Mouse (Mus musculus): ENCODE measurements around the gene Zfyve1. TPM values are rescaled to one million over a fixed set of nuclear protein-coding genes. Genes with fewer than 3 reads are reported as not detected.
A peak's percentile ranks its signal among the peaks of the same experiment; 100 is the strongest.

The Zfyve1 gene
- polyA plus RNA-seq, 1 experiment from 2014 or later: 13.7 TPM

- H3K9ac ChIP-seq (replicated peaks; ENCODE audit: low read depth): 0 out of 2 replicates have a peak within 1 kb of the TSS, but pooled peaks have one; percentile 3
- DNase-seq (ENCODE audit: low spot score): peak; percentile 97
- no peaks in the 10 kb centered on the region for H3K27me3 ChIP-seq (replicated peaks; ENCODE audit: insufficient read depth, low read length)
- no peaks in the 10 kb centered on the region for H3K36me3 ChIP-seq (ENCODE audit: insufficient read depth, low read length)
- peak within 1 kb of the TSS; percentile 67 for H3K4me3 ChIP-seq (ENCODE audit: low read depth, low read length)
- TF ChIP-seq EP300 (IDR thresholded peaks at IDR 0.05): no peak
- peak; percentile 53 for TF ChIP-seq CTCF (IDR thresholded peaks at IDR 0.05)
- 1% methylated on average over 32 of the region's 32 CpGs for WGBS
- H3K9me3 ChIP-seq (ENCODE audit: low read length): no peaks in the 10 kb centered on the region
- H3K27ac ChIP-seq (ENCODE audit: low read length): 0 out of 2 replicates have a peak within 1 kb of the TSS, but pooled peaks have one; percentile 22
- H3K4me1 ChIP-seq (ENCODE audit: insufficient read depth, low read depth, low read length): no peaks in the 10 kb centered on the region
- peak; percentile 99 for ATAC-seq
- H3K4me2 ChIP-seq (replicated peaks; ENCODE audit: low read depth, low read length): peak within 1 kb of the TSS; percentile 61
Measured at GRCm38 (mm10) chr12:83520311-83520890, 76.6 kb downstream of the Zfyve1 start, which contains the start of gene Dcaf4. Dcaf4 (plus strand) TSS chr12:83520466.

- TF ChIP-seq EP300 (IDR thresholded peaks at IDR 0.05) (no peak), CTCF (IDR thresholded peaks at IDR 0.05) (no peak)
- Histone ChIP-seq H3K27me3 (replicated peaks; ENCODE audit: insufficient read depth, low read length) (no peaks in the 10 kb centered on the region), H3K36me3 (ENCODE audit: insufficient read depth, low read length) (no peaks in the 10 kb centered on the region), H3K4me3 (ENCODE audit: low read depth, low read length) (no peak overlapping the region), H3K27ac (ENCODE audit: low read length) (no peak overlapping the region), H3K4me2 (replicated peaks; ENCODE audit: low read depth, low read length) (no peak overlapping the region), H3K9me3 (ENCODE audit: low read length) (no peaks in the 10 kb centered on the region), H3K9ac (replicated peaks; ENCODE audit: low read depth) (no peak overlapping the region), H3K4me1 (ENCODE audit: insufficient read depth, low read depth, low read length) (no peaks in the 10 kb centered on the region)
- no peak for ATAC-seq
- WGBS: 63% methylated on average over 3 of the region's 3 CpGs
- DNase-seq (ENCODE audit: low spot score): no peak
Measured at GRCm38 (mm10) chr12:83517580-83517979, 79.4 kb downstream of the Zfyve1 start.

GRCm38 (mm10) chr12:83514216-83514615 is 82.8 kb downstream of the Zfyve1 start:
- H3K36me3 ChIP-seq (ENCODE audit: insufficient read depth, low read length): no peaks in the 10 kb centered on the region
- 64% methylated on average over 4 of the region's 4 CpGs for WGBS
- TF ChIP-seq EP300 (IDR thresholded peaks at IDR 0.05): no peak
- TF ChIP-seq CTCF (IDR thresholded peaks at IDR 0.05): no peak
- no peak overlapping the region for H3K4me2 ChIP-seq (replicated peaks; ENCODE audit: low read depth, low read length)
- DNase-seq (ENCODE audit: low spot score) (no peak), ATAC-seq (no peak)
- no peak overlapping the region for H3K27ac ChIP-seq (ENCODE audit: low read length)
- H3K9ac ChIP-seq (replicated peaks; ENCODE audit: low read depth): no peak overlapping the region
- H3K4me1 ChIP-seq (ENCODE audit: insufficient read depth, low read depth, low read length): no peaks in the 10 kb centered on the region
- H3K9me3 ChIP-seq (ENCODE audit: low read length): no peaks in the 10 kb centered on the region
- H3K4me3 ChIP-seq (ENCODE audit: low read depth, low read length): no peak overlapping the region
- no peaks in the 10 kb centered on the region for H3K27me3 ChIP-seq (replicated peaks; ENCODE audit: insufficient read depth, low read length)

- Histone ChIP-seq H3K9me3 (ENCODE audit: low read length) (no peaks in the 10 kb centered on the region), H3K4me3 (ENCODE audit: low read depth, low read length) (no peak overlapping the region), H3K4me1 (ENCODE audit: insufficient read depth, low read depth, low read length) (no peaks in the 10 kb centered on the region), H3K9ac (replicated peaks; ENCODE audit: low read depth) (no peak overlapping the region), H3K27me3 (replicated peaks; ENCODE audit: insufficient read depth, low read length) (no peaks in the 10 kb centered on the region), H3K36me3 (ENCODE audit: insufficient read depth, low read length) (no peaks in the 10 kb centered on the region), H3K27ac (ENCODE audit: low read length) (no peak overlapping the region), H3K4me2 (replicated peaks; ENCODE audit: low read depth, low read length) (no peak overlapping the region)
- TF ChIP-seq CTCF (IDR thresholded peaks at IDR 0.05) (no peak), EP300 (IDR thresholded peaks at IDR 0.05) (no peak)
- no peak for ATAC-seq
- no peak for DNase-seq (ENCODE audit: low spot score)
- WGBS: 6% methylated on average over 5 of the region's 5 CpGs
Measured at GRCm38 (mm10) chr12:83513185-83513584, 83.8 kb downstream of the Zfyve1 start.

GRCm38 (mm10) chr12:83512783-83513182 is 84.2 kb downstream of the Zfyve1 start:
- no peaks in the 10 kb centered on the region for H3K4me1 ChIP-seq (ENCODE audit: insufficient read depth, low read depth, low read length)
- H3K36me3 ChIP-seq (ENCODE audit: insufficient read depth, low read length): no peaks in the 10 kb centered on the region
- ATAC-seq (no peak), DNase-seq (ENCODE audit: low spot score) (no peak)
- TF ChIP-seq CTCF (IDR thresholded peaks at IDR 0.05) (no peak), EP300 (IDR thresholded peaks at IDR 0.05) (no peak)
- H3K4me3 ChIP-seq (ENCODE audit: low read depth, low read length): no peak overlapping the region
- H3K9me3 ChIP-seq (ENCODE audit: low read length): no peaks in the 10 kb centered on the region
- H3K27me3 ChIP-seq (replicated peaks; ENCODE audit: insufficient read depth, low read length): no peaks in the 10 kb centered on the region
- 25% methylated on average over 4 of the region's 4 CpGs for WGBS
- no peak overlapping the region for H3K27ac ChIP-seq (ENCODE audit: low read length)
- H3K9ac ChIP-seq (replicated peaks; ENCODE audit: low read depth): no peak overlapping the region
- H3K4me2 ChIP-seq (replicated peaks; ENCODE audit: low read depth, low read length): no peak overlapping the region

GRCm38 (mm10) chr12:83510586-83510985 is 86.4 kb downstream of the Zfyve1 start:
- Histone ChIP-seq H3K36me3 (ENCODE audit: insufficient read depth, low read length) (no peaks in the 10 kb centered on the region), H3K4me3 (ENCODE audit: low read depth, low read length) (no peak overlapping the region), H3K27me3 (replicated peaks; ENCODE audit: insufficient read depth, low read length) (no peaks in the 10 kb centered on the region), H3K4me2 (replicated peaks; ENCODE audit: low read depth, low read length) (no peak overlapping the region), H3K27ac (ENCODE audit: low read length) (no peak overlapping the region), H3K9ac (replicated peaks; ENCODE audit: low read depth) (no peak overlapping the region), H3K4me1 (ENCODE audit: insufficient read depth, low read depth, low read length) (no peaks in the 10 kb centered on the region), H3K9me3 (ENCODE audit: low read length) (no peaks in the 10 kb centered on the region)
- TF ChIP-seq EP300 (IDR thresholded peaks at IDR 0.05) (no peak), CTCF (IDR thresholded peaks at IDR 0.05) (no peak)
- DNase-seq (ENCODE audit: low spot score) (no peak), ATAC-seq (no peak)
- 79% methylated on average over 5 of the region's 5 CpGs for WGBS
